Mouse (Mus musculus) cerebellum, adult 2 months (tissue): ENCODE measurements around the gene Cd300c.

Source experiments
- CTCF ChIP-seq: fragments of 200-500 bp; IDR thresholded peaks from 2 replicates; pipeline ENCODE4 v1.5.1; 2011; ENCODE audit warnings: low read depth, mild to moderate bottlenecking, control low read depth, low read length, moderate library complexity, borderline replicate concordance; ENCODE audit not compliant: insufficient read depth
- POLR2A ChIP-seq: fragments of 200-500 bp; IDR thresholded peaks from 2 replicates; pipeline ENCODE4 v1.6.1; 2011; ENCODE audit warnings: low read length, control low read depth, borderline replicate concordance; ENCODE audit not compliant: insufficient read depth

- TF ChIP-seq CTCF = no peak
- no peak for TF ChIP-seq POLR2A
Observed at GRCm38 (mm10) chr11:114908086-114908485, 60.9 kb downstream of the Cd300c start.
